Mouse (Mus musculus): ENCODE measurements at regions not wholly inside any gene's neighbourhood (a gene's known extent, or its start where the extent isn't known, plus 50 kb on each side); places are given as distances from the start of the nearest gene placed in this dataset.
"Not testable (repeated sequence)": the region's sequence is repeated elsewhere in the genome, so short reads cannot be mapped to it uniquely, and the experiment has no call there.

- DNase-seq; intact Hi-C loops (cut with DNase I): not testable (repeated sequence)
Measured at GRCm38 (mm10) chr14:52801705-52802104, 306.2 kb upstream of the Olfr1507 start.

- intact Hi-C loops (cut with DNase I); DNase-seq: not testable (repeated sequence)
Measured at GRCm38 (mm10) chr14:52792600-52792999, 297.1 kb upstream of the Olfr1507 start.

GRCm38 (mm10) chr14:52791828-52792227 lies 296.3 kb upstream of the Olfr1507 start:
- DNase-seq; intact Hi-C loops (cut with DNase I): not testable (repeated sequence)

GRCm38 (mm10) chr14:52782832-52783231 lies 287.3 kb upstream of the Olfr1507 start:
- DNase-seq; intact Hi-C loops (cut with DNase I): not testable (repeated sequence)

- DNase-seq; intact Hi-C loops (cut with DNase I): not testable (repeated sequence)
Measured at GRCm38 (mm10) chr14:52775816-52776215, 280.3 kb upstream of the Olfr1507 start.

GRCm38 (mm10) chr14:52769450-52769849 lies 273.9 kb upstream of the Olfr1507 start:
- intact Hi-C loops (cut with DNase I); DNase-seq: not testable (repeated sequence)

GRCm38 (mm10) chr14:52752159-52752558 lies 256.6 kb upstream of the Olfr1507 start:
- intact Hi-C loops (cut with DNase I); DNase-seq: not testable (repeated sequence)

GRCm38 (mm10) chr14:52726680-52727079 lies 231.1 kb upstream of the Olfr1507 start:
- intact Hi-C loops (cut with DNase I); DNase-seq: not testable (repeated sequence)

- intact Hi-C loops (cut with DNase I); DNase-seq: not testable (repeated sequence)
Measured at GRCm38 (mm10) chr14:52724988-52725387, 229.4 kb upstream of the Olfr1507 start.

- no peak for DNase-seq
- intact Hi-C loops (cut with DNase I): no loop called here
Measured at GRCm38 (mm10) chr14:52720640-52721039, 225.1 kb upstream of the Olfr1507 start.

GRCm38 (mm10) chr14:52700851-52701250 lies 205.3 kb upstream of the Olfr1507 start:
- intact Hi-C loops (cut with DNase I); DNase-seq: not testable (repeated sequence)

GRCm38 (mm10) chr14:52683636-52684035 lies 188.1 kb upstream of the Olfr1507 start:
- intact Hi-C loops (cut with DNase I); DNase-seq: not testable (repeated sequence)

- no peak for DNase-seq
- intact Hi-C loops (cut with DNase I): no loop called here
Measured at GRCm38 (mm10) chr14:52654355-52654754, 158.8 kb upstream of the Olfr1507 start.

GRCm38 (mm10) chr14:52638179-52638578 lies 142.6 kb upstream of the Olfr1507 start:
- DNase-seq: no peak
- intact Hi-C loops (cut with DNase I): no loop called here

GRCm38 (mm10) chr14:52622184-52622583 lies 126.6 kb upstream of the Olfr1507 start:
- no peak for DNase-seq
- intact Hi-C loops (cut with DNase I): no loop called here

GRCm38 (mm10) chr14:52580319-52580718 lies 84.8 kb upstream of the Olfr1507 start:
- intact Hi-C loops (cut with DNase I): no loop called here
- DNase-seq: no peak

- intact Hi-C loops (cut with DNase I): no loop called here
- no peak for DNase-seq
Measured at GRCm38 (mm10) chr14:52566920-52567319, 71.4 kb upstream of the Olfr1507 start.

GRCm38 (mm10) chr14:52565606-52566005 lies 70.1 kb upstream of the Olfr1507 start:
- no peak for DNase-seq
- intact Hi-C loops (cut with DNase I): no loop called here

- intact Hi-C loops (cut with DNase I); DNase-seq: not testable (repeated sequence)
Measured at GRCm38 (mm10) chr14:52556340-52556739, 60.8 kb upstream of the Olfr1507 start.

GRCm38 (mm10) chr14:52553399-52553798 lies 57.9 kb upstream of the Olfr1507 start:
- DNase-seq: no peak
- intact Hi-C loops (cut with DNase I): no loop called here

- no peak for DNase-seq
- intact Hi-C loops (cut with DNase I): no loop called here
Measured at GRCm38 (mm10) chr14:52547933-52548332, 52.4 kb upstream of the Olfr1507 start.
